8 mouse cellular contexts compared by ENCODE assay signal in genomic region chr2:156730501-156730921, GRCm38 (mm10). TPM values are rescaled to one million over a fixed set of nuclear protein-coding genes. Genes with fewer than 3 reads are reported as not detected.
DNase-seq lines count a peak whose midpoint lies in the region; TF ChIP-seq lines count a peak whose summit lies in the region.

No protein-coding gene starts in this region.

- peak overlapping the region; percentile 30 for H3K4me3 ChIP-seq in lung, adult 2 months (replicated peaks; ENCODE audit: extremely low read depth, low read depth, low read length)
- H3K4me3 ChIP-seq in bone marrow, adult 2 months (replicated peaks; ENCODE audit: control insufficient read depth, low read depth, low read length) = peak overlapping the region; percentile 70

- DNase-seq in lung, adult 2 months = no peak
- no peak for DNase-seq in lung, postnatal 14 days
- DNase-seq in induced T-regulatory cell, adult 2 months (ENCODE audit: low read depth) = peak; percentile 86
- DNase-seq in natural killer cell, adult 2 months (ENCODE audit: low spot score in 2 of 2) = peak; percentile 46 to 47
- no peak for DNase-seq in layer of hippocampus, adult 9-10 months (ENCODE audit: low spot score)
- DNase-seq in cerebellum, postnatal 10 days = no peak
- DNase-seq in cerebellum, postnatal 14 days = no peak

- TF ChIP-seq CTCF in lung, adult 2 months (IDR thresholded peaks at IDR 0.05; ENCODE audit: insufficient read depth, low read length) = no peak
- no peak for TF ChIP-seq CTCF in bone marrow, adult 2 months (IDR thresholded peaks at IDR 0.05; ENCODE audit: control insufficient read depth, insufficient read depth, low read length)

- H3K4me1 ChIP-seq in lung, adult 2 months (ENCODE audit: control insufficient read depth, insufficient read depth, low read length) = peaks cover 35% of the 10 kb centered on the region
- H3K4me1 ChIP-seq in bone marrow, adult 2 months (ENCODE audit: control insufficient read depth, insufficient read depth, low read length) = peaks cover 2% of the 10 kb centered on the region; the same call in 1 of the 2 replicates

- 28% methylated on average over 12 of the region's 12 CpGs for WGBS in lung, adult 2 months
- WGBS in bone marrow, adult 2 months = under 1% methylated on average over 12 of the region's 12 CpGs

- TF ChIP-seq POLR2A in lung, adult 2 months (IDR thresholded peaks at IDR 0.05; ENCODE audit: borderline replicate concordance, extremely low read depth, low read depth, low read length) = no peak
- no peak for TF ChIP-seq POLR2A in bone marrow, adult 2 months (IDR thresholded peaks at IDR 0.05; ENCODE audit: borderline replicate concordance, control insufficient read depth, low read depth, low read length)

- H3K27ac ChIP-seq in bone marrow, adult 2 months (ENCODE audit: control insufficient read depth, insufficient read depth, low read depth, low read length, poor library complexity) = peak overlapping the region; percentile 85

RNA-seq across cellular contexts. Expression of gene Myl9, which starts 44.7 kb away (rescaled TPM):
- 174 and 258 TPM in 2 replicates for polyA plus RNA-seq in lung, adult 2 months (2012; rRNA removed)
- polyA plus RNA-seq in bone marrow, adult 2 months (2011; ENCODE audit: insufficient read depth, insufficient read length, low replicate concordance, missing spikeins) = 59.5 and 110 TPM in 2 replicates

Comparison
In these comparisons a context has a peak if more than half of its experiments do, and no peak if none do; other contexts are left out.
1. DNase-seq: peak in induced T-regulatory cell, adult 2 months (single experiment) and natural killer cell, adult 2 months (2 of 2); none in lung, adult 2 months (single experiment), lung, postnatal 14 days (single experiment), layer of hippocampus, adult 9-10 months (single experiment), cerebellum, postnatal 10 days (0 of 2) and cerebellum, postnatal 14 days (0 of 2).